Mouse (Mus musculus): Measurements from ENCODE around the gene Lifr.
A peak's percentile ranks its signal among the peaks of the same experiment; 100 is the strongest.

Lifr gene

GRCm38 (mm10) chr15:7207292-7207691 is 116.9 kb downstream of the Lifr start:
- DNase-seq = no peak

GRCm38 (mm10) chr15:7208180-7208579 is 117.8 kb downstream of the Lifr start:
- no peak for DNase-seq

- no peak for DNase-seq
Measured at GRCm38 (mm10) chr15:7213683-7214082, 123.3 kb downstream of the Lifr start.

- no peak for DNase-seq
Measured at GRCm38 (mm10) chr15:7215845-7216244, 125.4 kb downstream of the Lifr start.

GRCm38 (mm10) chr15:7216581-7217272 is 126.3 kb downstream of the Lifr start:
- no peak for DNase-seq

- DNase-seq = no peak
Measured at GRCm38 (mm10) chr15:7217273-7217598, 126.8 kb downstream of the Lifr start.

GRCm38 (mm10) chr15:7222809-7223208 is 132.4 kb downstream of the Lifr start:
- DNase-seq = no peak

GRCm38 (mm10) chr15:7224151-7224775 is 133.8 kb downstream of the Lifr start:
- no peak for DNase-seq

- peak; percentile 88 for DNase-seq
Measured at GRCm38 (mm10) chr15:7226225-7226624, 135.8 kb downstream of the Lifr start.

- no peak for DNase-seq
Measured at GRCm38 (mm10) chr15:7233393-7234090, 143.1 kb downstream of the Lifr start.

- no peak for DNase-seq
Measured at GRCm38 (mm10) chr15:7239904-7240303, 149.5 kb downstream of the Lifr start.

- DNase-seq = no peak
Measured at GRCm38 (mm10) chr15:7240950-7241349, 150.5 kb downstream of the Lifr start.

GRCm38 (mm10) chr15:7242161-7242850 is 151.9 kb downstream of the Lifr start:
- no peak for DNase-seq

Measured in kidney, postnatal 10 days (tissue).